Mouse (Mus musculus): ENCODE measurements around the gene Pgs1. TPM values are rescaled to one million over a fixed set of nuclear protein-coding genes. Genes with fewer than 3 reads are reported as not detected.

The Pgs1 gene
- polyA plus RNA-seq (2016; fragmentation: Nextera tagmentation; extraction: Ambion mirVana) = 46.2 and 51.9 TPM in 2 replicates

- Histone ChIP-seq H3K4me1 (replicated peaks) (peaks cover 51% of the 10 kb centered on the region), H3K4me3 (peak within 1 kb of the TSS; percentile 100), H3K27ac (peak within 1 kb of the TSS; percentile 93), H3K36me3 (no peaks in the 10 kb centered on the region), H3K27me3 (ENCODE audit: insufficient read depth, poor library complexity, severe bottlenecking) (peaks cover 5% of the 10 kb centered on the region; the same call in 1 of the 2 replicates), H3K9me3 (no peaks in the 10 kb centered on the region)
- 8% methylated on average over 51 of the region's 51 CpGs for WGBS
- peak; percentile 93 for DNase-seq (ENCODE audit: low spot score)
Measured at GRCm38 (mm10) chr11:117986126-117987031, at the start of gene Pgs1. Gene Pgs1 (plus strand): TSS chr11:117986292.

GRCm38 (mm10) chr11:117939004-117939730 lies 46.9 kb upstream of the Pgs1 start:
- no peak overlapping the region for H3K4me3 ChIP-seq
- DNase-seq (ENCODE audit: low spot score) = no peak

GRCm38 (mm10) chr11:117939741-117940285 lies 46.3 kb upstream of the Pgs1 start:
- Histone ChIP-seq H3K4me1 (replicated peaks) (peaks cover 73% of the 10 kb centered on the region), H3K27ac (peak overlapping the region; percentile 86), H3K36me3 (no peaks in the 10 kb centered on the region), H3K9me3 (no peaks in the 10 kb centered on the region), H3K27me3 (ENCODE audit: insufficient read depth, poor library complexity, severe bottlenecking) (peaks cover 34% of the 10 kb centered on the region), H3K4me3 (peak overlapping the region; percentile 31)
- peak; percentile 92 for DNase-seq (ENCODE audit: low spot score)
- under 1% methylated on average over 7 of the region's 7 CpGs for WGBS

More at GRCm38 (mm10) chr11:117939004-117939730, 46.9 kb upstream of the Pgs1 start:
- H3K27me3 ChIP-seq (ENCODE audit: insufficient read depth, poor library complexity, severe bottlenecking) = peaks cover 36% of the 10 kb centered on the region
- H3K9me3 ChIP-seq = no peaks in the 10 kb centered on the region
- H3K27ac ChIP-seq = peak overlapping the region; percentile 86
- no peaks in the 10 kb centered on the region for H3K36me3 ChIP-seq
- peaks cover 79% of the 10 kb centered on the region for H3K4me1 ChIP-seq (replicated peaks)
- 20% methylated on average over 4 of the region's 4 CpGs for WGBS

GRCm38 (mm10) chr11:117940881-117941280 lies 45.2 kb upstream of the Pgs1 start:
- H3K4me1 ChIP-seq (replicated peaks) = peaks cover 64% of the 10 kb centered on the region
- H3K27me3 ChIP-seq (ENCODE audit: insufficient read depth, poor library complexity, severe bottlenecking) = peaks cover 27% of the 10 kb centered on the region
- H3K4me3 ChIP-seq = no peak overlapping the region
- H3K9me3 ChIP-seq = no peaks in the 10 kb centered on the region
- WGBS = 89% methylated on average over 6 of the region's 6 CpGs
- no peak for DNase-seq (ENCODE audit: low spot score)
- peak overlapping the region; percentile 86 for H3K27ac ChIP-seq
- no peaks in the 10 kb centered on the region for H3K36me3 ChIP-seq

GRCm38 (mm10) chr11:117941325-117941834 lies 44.7 kb upstream of the Pgs1 start:
- H3K27me3 ChIP-seq (ENCODE audit: insufficient read depth, poor library complexity, severe bottlenecking) = peaks cover 25% of the 10 kb centered on the region
- no peak overlapping the region for H3K4me3 ChIP-seq
- peaks cover 59% of the 10 kb centered on the region for H3K4me1 ChIP-seq (replicated peaks)
- H3K36me3 ChIP-seq = no peaks in the 10 kb centered on the region
- H3K27ac ChIP-seq = peak overlapping the region; percentile 86
- WGBS = 82% methylated on average over 8 of the region's 8 CpGs
- no peak for DNase-seq (ENCODE audit: low spot score)
- no peaks in the 10 kb centered on the region for H3K9me3 ChIP-seq

GRCm38 (mm10) chr11:117941848-117942247 lies 44.2 kb upstream of the Pgs1 start:
- H3K9me3 ChIP-seq = no peaks in the 10 kb centered on the region
- H3K27ac ChIP-seq = peak overlapping the region; percentile 86
- peaks cover 57% of the 10 kb centered on the region for H3K4me1 ChIP-seq (replicated peaks)
- no peak overlapping the region for H3K4me3 ChIP-seq
- peaks cover 25% of the 10 kb centered on the region for H3K27me3 ChIP-seq (ENCODE audit: insufficient read depth, poor library complexity, severe bottlenecking)
- DNase-seq (ENCODE audit: low spot score) = peak; percentile 54
- 7% methylated on average over 4 of the region's 4 CpGs for WGBS
- H3K36me3 ChIP-seq = no peaks in the 10 kb centered on the region

GRCm38 (mm10) chr11:117946195-117946979 lies 39.7 kb upstream of the Pgs1 start:
- H3K9me3 ChIP-seq = no peaks in the 10 kb centered on the region
- peaks cover 29% of the 10 kb centered on the region for H3K4me1 ChIP-seq (replicated peaks)
- DNase-seq (ENCODE audit: low spot score) = no peak
- H3K27ac ChIP-seq = no peak overlapping the region
- 84% methylated on average over 11 of the region's 11 CpGs for WGBS
- no peaks in the 10 kb centered on the region for H3K36me3 ChIP-seq
- H3K27me3 ChIP-seq (ENCODE audit: insufficient read depth, poor library complexity, severe bottlenecking) = peaks cover 61% of the 10 kb centered on the region
- no peak overlapping the region for H3K4me3 ChIP-seq

GRCm38 (mm10) chr11:117946996-117947419 lies 39.1 kb upstream of the Pgs1 start:
- Histone ChIP-seq H3K9me3 (no peaks in the 10 kb centered on the region), H3K4me1 (replicated peaks) (peaks cover 27% of the 10 kb centered on the region), H3K36me3 (no peaks in the 10 kb centered on the region), H3K27ac (no peak overlapping the region), H3K4me3 (no peak overlapping the region), H3K27me3 (ENCODE audit: insufficient read depth, poor library complexity, severe bottlenecking) (peaks cover 63% of the 10 kb centered on the region)
- WGBS = 77% methylated on average over 10 of the region's 10 CpGs
- no peak for DNase-seq (ENCODE audit: low spot score)

- Histone ChIP-seq H3K36me3 (no peaks in the 10 kb centered on the region), H3K27me3 (ENCODE audit: insufficient read depth, poor library complexity, severe bottlenecking) (peaks cover 65% of the 10 kb centered on the region), H3K4me1 (replicated peaks) (peaks cover 36% of the 10 kb centered on the region), H3K4me3 (peak overlapping the region; percentile 52), H3K9me3 (no peaks in the 10 kb centered on the region), H3K27ac (peak overlapping the region; percentile 86)
- DNase-seq (ENCODE audit: low spot score) = peak; percentile 84
- 2% methylated on average over 49 of the region's 49 CpGs for WGBS
Measured at GRCm38 (mm10) chr11:117949392-117950091, 36.5 kb upstream of the Pgs1 start.

- Histone ChIP-seq H3K4me1 (replicated peaks) (peaks cover 52% of the 10 kb centered on the region), H3K27ac (peak overlapping the region; percentile 25; the same call in 1 of the 2 replicates), H3K27me3 (ENCODE audit: insufficient read depth, poor library complexity, severe bottlenecking) (peaks cover 57% of the 10 kb centered on the region), H3K4me3 (no peak overlapping the region), H3K9me3 (no peaks in the 10 kb centered on the region), H3K36me3 (no peaks in the 10 kb centered on the region)
- DNase-seq (ENCODE audit: low spot score) = no peak
- 79% methylated on average over 6 of the region's 6 CpGs for WGBS
Measured at GRCm38 (mm10) chr11:117951391-117951790, 34.7 kb upstream of the Pgs1 start.

- H3K36me3 ChIP-seq = no peaks in the 10 kb centered on the region
- no peak overlapping the region; the same call in 1 of the 2 replicates for H3K27ac ChIP-seq
- H3K9me3 ChIP-seq = no peaks in the 10 kb centered on the region
- DNase-seq (ENCODE audit: low spot score) = no peak
- no peak overlapping the region for H3K4me3 ChIP-seq
- WGBS = 68% methylated on average over 9 of the region's 9 CpGs
- peaks cover 49% of the 10 kb centered on the region for H3K27me3 ChIP-seq (ENCODE audit: insufficient read depth, poor library complexity, severe bottlenecking)
- H3K4me1 ChIP-seq (replicated peaks) = peaks cover 56% of the 10 kb centered on the region
Measured at GRCm38 (mm10) chr11:117952174-117952933, 33.7 kb upstream of the Pgs1 start.

Measured in hindbrain, embryonic 10.5 days (tissue).